Comparison of ENCODE assay signal across 37 mouse cellular contexts in the genomic region with DNA sequence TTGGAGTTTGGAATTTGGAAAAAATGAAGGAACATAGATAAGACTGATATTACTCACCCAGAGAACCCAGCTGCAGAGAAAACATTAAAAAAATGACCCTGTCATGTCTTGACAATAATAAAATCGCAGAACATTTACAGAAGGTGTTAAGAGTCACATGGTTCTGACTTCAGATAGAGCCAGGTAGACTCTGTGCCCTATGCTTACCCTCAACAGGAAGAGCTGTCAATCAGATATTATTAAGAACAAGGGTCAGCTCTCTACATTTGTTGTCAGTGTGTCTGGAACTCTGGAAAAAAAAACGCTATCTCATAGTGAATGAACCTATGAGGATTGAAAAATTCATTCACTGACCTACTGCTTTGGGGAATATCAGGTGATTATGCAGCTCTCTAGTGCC. TPM values are rescaled to one million over a fixed set of nuclear protein-coding genes. Genes with fewer than 3 reads are reported as not detected.
"Had no signal": no experiment of that assay in that cellular context is flagged by ENCODE, and none has a peak within 500 bp of the region (broad histone marks: within the 10 kb centered on the region; RNA-seq: fewer than 3 reads in every experiment).

No protein-coding gene starts in this region.

- H3K27me3 ChIP-seq: embryonic facial prominence, embryonic 12.5 days; embryonic facial prominence, embryonic 13.5 days; embryonic facial prominence, embryonic 15.5 days; forebrain, embryonic 12.5 days; forebrain, embryonic 13.5 days; forebrain, embryonic 15.5 days had no signal

- H3K4me3 ChIP-seq: embryonic facial prominence, embryonic 10.5 days; embryonic facial prominence, embryonic 12.5 days; embryonic facial prominence, embryonic 13.5 days; embryonic facial prominence, embryonic 15.5 days; erythroblast, embryonic 14.5 days; forebrain, embryonic 10.5 days; forebrain, embryonic 12.5 days; forebrain, embryonic 13.5 days; forebrain, embryonic 15.5 days; gastrocnemius, adult 2 months had no signal

- H3K9me3 ChIP-seq: embryonic facial prominence, embryonic 10.5 days; embryonic facial prominence, embryonic 12.5 days; embryonic facial prominence, embryonic 13.5 days; embryonic facial prominence, embryonic 15.5 days; forebrain, embryonic 10.5 days; forebrain, embryonic 12.5 days; forebrain, embryonic 13.5 days; forebrain, embryonic 15.5 days had no signal

- H3K4me2 ChIP-seq: embryonic facial prominence, embryonic 12.5 days; embryonic facial prominence, embryonic 13.5 days; embryonic facial prominence, embryonic 15.5 days; forebrain, embryonic 12.5 days; forebrain, embryonic 13.5 days; forebrain, embryonic 15.5 days had no signal

- ATAC-seq: forebrain, embryonic 13.5 days; forebrain, embryonic 14.5 days; forebrain, embryonic 15.5 days; forebrain, embryonic 16.5 days; forebrain, postnatal 0 days had no signal

- H3K4me1 ChIP-seq: embryonic facial prominence, embryonic 10.5 days; embryonic facial prominence, embryonic 12.5 days; embryonic facial prominence, embryonic 13.5 days; embryonic facial prominence, embryonic 15.5 days; forebrain, embryonic 10.5 days; forebrain, embryonic 12.5 days; forebrain, embryonic 13.5 days; forebrain, embryonic 15.5 days had no signal

- H3K27ac ChIP-seq: embryonic facial prominence, embryonic 10.5 days; embryonic facial prominence, embryonic 12.5 days; embryonic facial prominence, embryonic 13.5 days; embryonic facial prominence, embryonic 15.5 days; forebrain, embryonic 10.5 days; forebrain, embryonic 12.5 days; forebrain, embryonic 13.5 days; forebrain, embryonic 15.5 days; gastrocnemius, adult 2 months had no signal

- DNase-seq: cerebellum, adult 2 months; cerebellum, adult 8-10 months; cerebellum, adult 9-10 months; cerebellum, adult 9-11 months; cerebellum, postnatal 10 days; cerebellum, postnatal 14 days; cerebellum, postnatal 25 days; cerebellum, postnatal 36 days; embryo, embryonic 11 days; forebrain, postnatal 0 days; gastrocnemius, adult 2 months; gastrocnemius, postnatal 10 days; gastrocnemius, postnatal 14 days; gastrocnemius, postnatal 25 days; gastrocnemius, postnatal 36 days; heart, adult 11 months; heart, adult 18-20 months had no signal

- H3K36me3 ChIP-seq: embryonic facial prominence, embryonic 10.5 days; embryonic facial prominence, embryonic 12.5 days; embryonic facial prominence, embryonic 13.5 days; embryonic facial prominence, embryonic 15.5 days; forebrain, embryonic 10.5 days; forebrain, embryonic 12.5 days; forebrain, embryonic 15.5 days had no signal

- H3K9ac ChIP-seq: embryonic facial prominence, embryonic 12.5 days; embryonic facial prominence, embryonic 13.5 days; embryonic facial prominence, embryonic 15.5 days; forebrain, embryonic 12.5 days; forebrain, embryonic 13.5 days; forebrain, embryonic 15.5 days; forebrain, postnatal 0 days had no signal

RNA-seq across cellular contexts. Expression of gene Anxa10, which starts 25.7 kb away (rescaled TPM):
- total RNA-seq: common myeloid progenitor, adult 5-6 weeks; forebrain, postnatal 0 days; gastrocnemius, adult 18-20 months; gastrocnemius, adult 2 months; gastrocnemius, adult 8-10 months; gastrocnemius, postnatal 10 days; gastrocnemius, postnatal 14 days; gastrocnemius, postnatal 25 days; gastrocnemius, postnatal 36 days; gastrocnemius, postnatal 4 days; granulocyte monocyte progenitor cell, adult 5-6 weeks; heart, adult 18-20 months had no signal
- polyA plus RNA-seq: embryonic facial prominence, embryonic 10.5 days; embryonic facial prominence, embryonic 11.5 days; embryonic facial prominence, embryonic 12.5 days; embryonic facial prominence, embryonic 13.5 days; embryonic facial prominence, embryonic 14.5 days; embryonic facial prominence, embryonic 15.5 days; erythroblast, embryonic 14.5 days; forebrain, embryonic 10.5 days; forebrain, embryonic 11.5 days; forebrain, embryonic 12.5 days; forebrain, embryonic 13.5 days; forebrain, embryonic 14.5 days; forebrain, embryonic 15.5 days; forebrain, embryonic 16.5 days; forebrain, postnatal 0 days; gonadal fat pad, adult 2 months had no signal
